Mouse (Mus musculus): Measurements from ENCODE around the gene Pla2g4e.

Pla2g4e gene

GRCm38 (mm10) chr2:120237784-120238183 lies 7.4 kb downstream of the Pla2g4e start:
- no peak for DNase-seq (ENCODE audit: low spot score in 2 of 2)

DNA sequence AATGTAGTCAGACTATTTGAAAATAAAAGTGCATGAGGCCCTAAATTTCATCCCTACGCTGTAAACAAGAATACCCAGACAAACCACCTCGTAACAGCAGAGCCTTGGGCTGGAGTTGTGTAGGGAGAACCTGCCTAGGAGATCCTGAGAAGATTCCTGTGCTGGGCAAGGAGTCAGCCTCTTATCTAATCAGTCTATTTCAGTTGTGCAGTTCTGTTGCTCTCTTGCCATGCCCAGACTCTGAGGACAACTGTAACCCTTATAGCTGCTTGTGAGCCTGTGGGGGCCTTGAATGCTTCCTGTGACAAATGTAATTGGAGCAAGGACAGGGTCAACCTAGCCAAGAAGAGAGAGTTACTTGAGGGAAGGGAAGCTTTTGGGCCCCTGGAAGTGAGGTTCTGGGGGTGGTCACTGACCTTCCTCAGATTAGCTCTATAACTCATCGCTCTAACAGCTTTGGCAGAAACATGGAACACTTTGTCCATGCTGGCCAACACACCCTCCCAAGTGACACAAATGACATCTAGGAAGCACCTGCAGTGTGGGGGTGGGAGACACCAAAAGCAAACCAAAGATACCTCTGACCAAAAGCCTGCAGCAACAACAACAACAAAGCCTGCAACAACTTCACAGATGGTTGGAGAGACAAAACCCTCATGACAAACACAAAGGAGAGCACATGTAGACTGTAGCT lies 9.0 kb downstream of the Pla2g4e start:
- DNase-seq (ENCODE audit: low spot score in 2 of 2), result no peak

DNA sequence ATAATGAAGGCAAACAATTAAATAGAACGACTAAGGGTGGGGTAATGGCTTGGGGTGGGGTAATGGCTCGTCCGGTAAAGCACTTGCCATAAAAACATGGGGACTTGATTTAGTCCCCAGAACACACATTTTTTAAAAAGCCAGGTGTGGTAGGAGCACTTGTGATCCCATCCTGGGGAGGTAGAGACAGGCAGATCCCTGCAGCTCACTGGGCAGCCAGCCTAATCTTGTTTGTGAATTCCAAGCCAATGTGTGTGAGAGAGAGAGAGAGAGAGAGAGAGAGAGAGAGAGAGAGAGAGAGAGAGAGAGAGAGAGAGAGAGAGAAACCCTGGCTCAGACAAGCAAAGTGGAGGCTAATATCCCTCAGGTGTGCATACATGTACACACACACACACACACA lies 9.8 kb downstream of the Pla2g4e start:
- DNase-seq (ENCODE audit: low spot score in 2 of 2), result no peak

GRCm38 (mm10) chr2:120231642-120232041 lies 13.5 kb downstream of the Pla2g4e start:
- no peak for DNase-seq (ENCODE audit: low spot score in 2 of 2)

- DNase-seq (ENCODE audit: low spot score in 2 of 2), result no peak
Measured at GRCm38 (mm10) chr2:120214600-120214999, 30.5 kb downstream of the Pla2g4e start.

DNA sequence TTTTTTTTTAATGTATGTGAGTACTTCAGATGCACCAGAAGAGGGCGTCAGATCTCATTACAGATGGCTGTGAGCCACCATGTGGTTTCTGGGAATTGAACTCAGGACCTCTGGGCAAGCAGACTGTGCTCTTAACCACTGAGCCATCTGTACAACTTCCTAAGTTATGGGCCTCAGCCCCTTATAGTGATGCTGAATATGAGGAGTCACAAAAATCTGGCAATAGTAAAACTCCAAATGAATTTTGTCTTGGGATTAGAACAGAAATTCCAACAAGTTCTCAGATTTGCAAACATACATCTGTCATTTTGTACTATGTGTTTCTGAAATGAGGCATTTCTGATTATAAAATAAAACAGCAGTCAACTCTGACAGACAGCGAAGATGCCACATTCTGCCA lies 33.7 kb downstream of the Pla2g4e start:
- no peak for DNase-seq (ENCODE audit: low spot score in 2 of 2)

GRCm38 (mm10) chr2:120207926-120208325 lies 37.2 kb downstream of the Pla2g4e start:
- no peak for DNase-seq (ENCODE audit: low spot score in 2 of 2)

DNA sequence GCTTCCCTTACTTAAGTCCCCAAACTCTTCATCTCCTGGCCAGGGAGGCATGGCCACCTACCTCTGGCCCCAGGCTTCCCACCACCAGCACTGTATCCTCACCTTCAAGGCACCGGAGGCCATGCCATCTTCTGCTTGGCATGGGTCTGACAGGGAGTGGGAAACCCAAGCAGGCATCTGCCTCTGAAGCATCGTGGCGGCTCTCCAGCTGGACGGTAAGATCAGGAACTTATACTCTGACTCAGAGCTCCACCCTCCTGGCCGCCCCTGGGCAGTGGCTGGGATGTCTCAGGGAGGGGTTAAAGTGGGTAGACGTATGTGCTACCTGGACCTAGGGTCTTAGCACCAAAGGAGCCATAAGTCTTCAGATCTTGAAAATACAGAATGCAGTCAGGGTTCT lies 38.1 kb downstream of the Pla2g4e start:
- no peak for DNase-seq (ENCODE audit: low spot score in 2 of 2)

DNA sequence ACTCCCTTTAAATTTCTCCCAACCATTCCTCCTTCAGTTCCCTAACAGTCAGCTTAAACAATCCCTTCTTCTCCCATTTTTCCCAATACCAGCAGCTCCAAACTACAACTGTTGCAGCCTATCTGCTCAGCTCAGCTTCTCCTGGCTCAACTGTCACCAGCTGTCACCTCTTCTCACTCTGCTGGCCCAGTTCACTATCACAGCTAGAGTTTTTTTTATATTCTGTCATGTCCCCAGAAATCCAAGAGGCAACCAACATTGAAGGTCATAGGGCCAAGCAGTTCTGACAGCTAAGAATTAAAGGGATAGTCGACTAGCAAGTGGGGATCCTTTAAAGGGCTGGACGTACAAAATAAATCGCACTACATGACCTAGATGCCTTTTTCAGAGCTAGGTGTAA lies 41.4 kb downstream of the Pla2g4e start:
- DNase-seq (ENCODE audit: low spot score in 2 of 2), result no peak

- DNase-seq (ENCODE audit: low spot score in 2 of 2), result peak; percentile 18 to 26
Measured at GRCm38 (mm10) chr2:120200077-120200476, 45.1 kb downstream of the Pla2g4e start.

- DNase-seq (ENCODE audit: low spot score in 2 of 2), result no peak
Measured at GRCm38 (mm10) chr2:120188174-120188573, 57.0 kb downstream of the Pla2g4e start.

GRCm38 (mm10) chr2:120187583-120187982 lies 57.6 kb downstream of the Pla2g4e start:
- DNase-seq (ENCODE audit: low spot score in 2 of 2), result no peak

DNA sequence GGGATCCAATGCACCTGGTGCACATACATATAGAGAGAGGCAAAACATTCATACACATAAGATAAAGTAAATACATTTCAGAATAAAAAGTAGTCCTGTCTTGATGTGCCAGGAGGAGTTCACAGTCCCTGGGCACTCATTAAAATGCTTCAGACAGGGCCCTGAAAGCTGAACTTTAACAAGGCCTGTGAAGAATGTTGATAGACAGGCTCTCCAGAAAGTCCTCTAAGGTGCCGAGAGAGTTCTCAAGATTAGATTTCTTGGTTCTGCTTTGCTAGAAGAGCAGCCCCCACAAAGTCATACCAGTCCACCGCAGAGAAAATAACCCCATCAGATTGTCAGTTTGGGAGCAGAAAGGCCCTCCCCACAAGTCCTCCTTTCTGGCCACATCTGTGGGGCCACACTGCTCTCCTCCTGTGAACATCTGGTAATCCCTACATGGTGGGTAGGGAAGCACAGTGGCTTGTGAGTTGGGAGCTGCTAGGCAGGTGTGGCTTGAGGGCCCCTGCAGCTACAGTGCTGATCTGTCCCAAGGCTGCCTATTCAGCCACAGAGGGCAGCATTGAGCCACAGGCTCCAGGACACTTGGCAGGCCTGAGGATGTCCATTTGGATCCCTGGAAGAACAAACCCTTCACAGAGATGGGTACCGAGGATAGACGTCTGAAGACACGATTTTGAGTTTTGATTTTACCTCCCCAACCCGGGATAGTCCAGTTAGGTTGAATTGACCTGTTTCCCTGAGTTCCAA lies 59.4 kb downstream of the Pla2g4e start:
- DNase-seq (ENCODE audit: low spot score in 2 of 2), result no peak

DNA sequence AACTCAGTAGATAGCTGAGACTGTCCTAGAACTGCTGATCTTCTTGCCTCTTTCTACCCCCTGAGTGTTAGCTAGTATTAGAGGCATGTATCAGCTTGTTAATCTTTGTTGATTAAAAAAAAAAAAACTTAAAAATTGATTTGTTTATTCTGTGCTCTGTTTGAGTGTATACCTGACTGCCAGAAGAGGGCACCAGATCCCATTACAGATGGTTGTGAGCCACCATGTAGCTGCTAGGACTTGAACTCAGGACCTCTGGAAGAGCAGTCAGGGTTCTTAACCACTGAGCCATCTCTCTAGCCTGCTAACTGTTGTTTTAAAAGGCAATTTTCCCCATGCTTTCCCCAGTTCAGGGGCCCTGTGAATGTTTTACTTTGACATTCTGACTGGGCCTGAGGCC lies 66.2 kb downstream of the Pla2g4e start:
- no peak for DNase-seq (ENCODE audit: low spot score in 2 of 2)

DNA sequence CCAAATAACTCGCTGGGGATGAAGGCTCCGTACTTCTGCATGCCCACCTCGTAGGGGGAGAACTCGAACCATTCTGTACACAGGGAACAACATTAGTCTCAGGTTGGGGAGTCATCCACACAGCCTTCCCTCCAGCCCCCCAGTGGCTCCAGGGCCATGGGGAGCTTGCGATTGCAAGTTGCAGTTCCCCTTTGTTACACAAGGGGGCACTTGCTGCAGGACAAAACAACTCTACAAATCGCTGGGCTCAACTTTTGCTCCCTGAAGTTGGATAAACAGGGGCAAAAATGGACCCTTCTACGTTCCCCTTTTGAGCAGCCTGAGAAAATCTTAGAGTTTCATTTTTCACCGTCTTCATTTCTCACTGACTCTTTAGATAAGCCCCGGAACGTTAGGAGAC lies 71.4 kb downstream of the Pla2g4e start:
- DNase-seq (ENCODE audit: low spot score in 2 of 2), result peak; percentile 57 to 67

GRCm38 (mm10) chr2:120171362-120171761 lies 73.8 kb downstream of the Pla2g4e start:
- no peak for DNase-seq (ENCODE audit: low spot score in 2 of 2)

DNA sequence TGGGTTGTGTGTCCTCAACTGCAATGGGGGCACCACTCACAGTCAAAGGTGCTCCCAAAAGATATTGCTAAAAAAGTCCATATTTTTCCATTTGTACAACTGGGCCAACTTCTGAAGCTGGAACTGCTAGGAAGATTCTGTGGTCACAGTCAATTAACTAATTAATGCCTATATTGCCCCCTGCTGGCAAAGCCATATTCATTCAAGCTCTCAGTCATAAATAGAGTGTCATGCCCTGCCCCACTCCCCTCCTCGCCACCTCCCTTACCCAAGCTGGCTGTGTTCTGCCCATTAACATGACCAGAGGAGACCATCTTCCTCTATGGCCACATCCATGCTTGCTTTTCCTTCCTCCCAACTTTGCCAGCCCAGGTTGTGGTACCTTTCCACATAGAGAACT lies 74.4 kb downstream of the Pla2g4e start:
- DNase-seq (ENCODE audit: low spot score in 2 of 2), result peak in 1 of 2 experiments; percentile 22

- no peak for DNase-seq (ENCODE audit: low spot score in 2 of 2)
Measured at GRCm38 (mm10) chr2:120169382-120169781, 75.8 kb downstream of the Pla2g4e start.

GRCm38 (mm10) chr2:120167763-120168162 lies 77.4 kb downstream of the Pla2g4e start:
- DNase-seq (ENCODE audit: low spot score in 2 of 2), result no peak

GRCm38 (mm10) chr2:120165474-120165873 lies 79.7 kb downstream of the Pla2g4e start:
- DNase-seq (ENCODE audit: low spot score in 2 of 2), result no peak

- DNase-seq (ENCODE audit: low spot score in 2 of 2), result no peak
Measured at GRCm38 (mm10) chr2:120159434-120159833, 85.7 kb downstream of the Pla2g4e start.

GRCm38 (mm10) chr2:120158846-120159245 lies 86.3 kb downstream of the Pla2g4e start:
- no peak for DNase-seq (ENCODE audit: low spot score in 2 of 2)

- no peak for DNase-seq (ENCODE audit: low spot score in 2 of 2)
Measured at GRCm38 (mm10) chr2:120158016-120158415, 87.1 kb downstream of the Pla2g4e start.

Measured in right cerebral cortex, adult 2 months (tissue).